Mouse (Mus musculus) layer of hippocampus, postnatal 25 days (tissue): ENCODE measurements at regions not wholly inside any gene's neighbourhood (a gene's known extent, or its start where the extent isn't known, plus 50 kb on each side); places are given as distances from the start of the nearest gene placed in this dataset.

Experiments
- DNase-seq, 2 experiments: peaks; one replicate each; pipeline ENCODE4 v3.0.0; 2022; ENCODE audit warnings: mixed read lengths in 2 of 2, low spot score in 1 of 2; ENCODE audit errors: extremely low spot score in 1 of 2

DNA sequence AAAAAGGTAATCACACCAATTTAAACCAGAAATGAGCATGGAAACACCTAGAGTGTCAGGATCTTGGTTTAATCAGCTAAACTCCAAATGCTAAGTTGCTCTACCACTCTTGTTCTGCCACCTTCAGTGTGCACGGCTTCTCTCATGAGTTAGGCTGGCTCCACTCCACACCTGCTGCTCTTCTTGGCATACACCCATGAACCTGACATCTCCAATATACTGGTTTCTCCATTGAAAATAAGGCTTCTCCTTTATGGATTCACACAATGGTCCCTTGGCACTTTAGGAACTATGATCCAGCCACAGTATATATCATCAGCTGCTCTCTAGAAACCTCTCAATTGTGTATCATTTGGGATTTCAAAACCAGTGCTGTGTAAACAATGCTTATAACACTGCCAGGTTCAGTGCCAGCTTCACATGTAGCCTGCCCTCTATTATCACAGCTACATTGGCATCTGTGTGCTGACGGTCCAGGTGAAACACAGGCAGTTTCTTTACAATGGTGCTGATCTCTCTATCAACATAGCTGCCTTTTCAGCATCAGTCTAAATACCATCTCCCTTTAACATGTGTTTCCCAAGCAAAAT is 579.6 kb downstream of the Cenpc1 start:
- DNase-seq: no peak

DNA sequence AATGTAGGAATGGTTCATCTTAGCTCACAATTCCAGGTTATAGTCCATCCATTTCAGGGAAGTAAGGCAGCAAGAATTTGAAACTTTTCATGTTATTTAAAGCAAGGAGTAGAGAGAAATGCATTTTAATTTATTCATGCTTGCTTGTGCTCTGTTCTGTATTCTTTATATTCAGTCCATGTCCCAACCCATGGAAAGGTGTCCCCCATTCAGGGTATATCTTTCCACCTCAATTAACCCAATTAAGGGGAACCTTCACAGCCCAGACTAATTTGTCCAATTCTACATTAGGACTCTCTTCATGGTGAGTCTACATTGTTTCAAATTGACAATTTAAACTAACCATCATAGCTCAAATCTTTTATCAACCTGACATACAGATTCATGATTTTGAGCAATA is 580.2 kb downstream of the Cenpc1 start:
- no peak for DNase-seq

DNA sequence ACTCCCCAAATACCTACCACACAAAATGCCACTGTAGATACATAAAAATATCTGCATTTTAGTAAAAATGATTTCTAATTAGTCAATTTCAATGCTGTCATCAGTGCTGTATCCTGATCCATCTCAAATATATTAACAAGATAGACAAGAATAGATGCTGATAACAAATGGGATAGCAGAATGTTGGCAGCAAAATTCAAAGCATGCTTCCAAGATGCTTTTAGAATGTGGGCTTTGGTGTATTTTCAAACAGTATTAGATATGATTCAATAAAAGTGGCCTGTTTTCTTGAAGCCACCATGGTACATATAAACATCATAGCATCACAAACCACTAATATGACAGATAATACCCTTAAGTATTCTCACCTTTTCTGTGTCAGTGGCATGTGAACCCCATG is 597.6 kb downstream of the Cenpc1 start:
- no peak for DNase-seq

GRCm38 (mm10) chr5:85467151-85467550 is 598.2 kb downstream of the Cenpc1 start:
- no peak for DNase-seq
